Mouse (Mus musculus): Measurements from ENCODE around the gene Cryz.

The Cryz gene

DNA sequence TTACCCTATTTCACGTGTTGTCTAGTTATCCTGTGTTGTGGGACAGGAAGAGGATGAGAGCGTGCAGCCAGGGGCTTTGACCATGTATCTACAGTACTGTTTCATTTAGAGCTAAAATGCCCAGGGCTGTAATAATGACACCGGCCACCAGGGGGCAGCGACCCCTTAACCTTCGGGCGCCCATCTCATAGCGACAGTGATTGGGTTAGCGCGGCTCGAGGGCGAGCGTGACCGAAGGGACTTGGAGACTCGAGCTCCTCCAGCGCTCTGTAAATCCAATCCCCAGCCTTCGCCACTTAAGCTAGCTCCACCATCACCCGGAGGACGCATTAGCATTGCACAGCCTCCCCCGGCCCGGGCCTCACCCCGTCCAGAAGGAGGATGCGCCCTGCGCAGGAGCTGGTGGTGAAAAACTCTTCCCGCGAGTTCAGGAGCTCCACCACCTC is at the start of gene Cryz:
Cryz (plus strand) TSS at position 224 of the 446 bp plus-strand sequence.
- peak; percentile 87 for DNase-seq (ENCODE audit: low read depth, low spot score)

- DNase-seq (ENCODE audit: low read depth, low spot score): no peak
Measured at GRCm38 (mm10) chr3:154547549-154548426, 48.7 kb upstream of the Cryz start.

DNA sequence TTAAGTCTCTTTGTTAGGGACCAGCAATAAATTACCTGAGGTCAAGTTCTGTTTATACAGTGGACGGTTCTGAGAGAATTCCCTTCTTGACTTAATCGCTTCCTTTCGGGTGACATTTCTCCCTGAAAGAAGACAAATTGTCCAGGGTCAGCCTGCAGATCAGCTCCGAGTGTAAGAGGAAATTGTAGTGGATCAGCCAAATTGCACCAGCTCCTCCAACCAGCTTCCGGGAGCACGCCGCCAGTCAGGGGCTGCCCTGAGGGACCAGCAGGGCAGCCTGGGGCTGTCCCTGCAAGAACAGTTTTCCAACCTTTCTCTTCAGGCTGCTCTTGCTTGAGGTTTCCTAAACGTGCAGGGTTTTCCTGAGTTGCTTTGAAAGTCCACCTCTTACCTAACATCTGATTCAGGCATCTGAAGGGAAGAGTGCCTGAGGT is 47.6 kb upstream of the Cryz start:
- DNase-seq (ENCODE audit: low read depth, low spot score): no peak

- no peak for DNase-seq (ENCODE audit: low read depth, low spot score)
Measured at GRCm38 (mm10) chr3:154550326-154551034, 46.0 kb upstream of the Cryz start.

DNA sequence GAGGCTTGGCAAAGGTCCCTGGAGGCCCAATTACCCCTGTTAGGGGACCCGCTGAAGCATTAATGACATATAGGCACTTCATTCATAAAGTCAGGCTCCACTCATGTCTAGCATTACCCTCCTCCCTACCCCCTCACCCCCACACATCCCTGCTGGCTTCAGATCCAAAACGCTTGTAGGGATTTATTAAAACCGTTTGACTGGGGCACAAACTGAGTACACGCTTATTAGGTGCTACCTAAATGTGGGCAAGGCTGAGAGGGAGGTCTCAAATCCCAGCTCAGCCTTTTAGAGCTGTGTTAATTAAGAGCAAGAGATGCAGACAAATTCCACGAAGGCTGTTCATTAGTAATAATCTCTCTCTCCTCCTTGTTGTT is 45.5 kb upstream of the Cryz start:
- DNase-seq (ENCODE audit: low read depth, low spot score): no peak

DNA sequence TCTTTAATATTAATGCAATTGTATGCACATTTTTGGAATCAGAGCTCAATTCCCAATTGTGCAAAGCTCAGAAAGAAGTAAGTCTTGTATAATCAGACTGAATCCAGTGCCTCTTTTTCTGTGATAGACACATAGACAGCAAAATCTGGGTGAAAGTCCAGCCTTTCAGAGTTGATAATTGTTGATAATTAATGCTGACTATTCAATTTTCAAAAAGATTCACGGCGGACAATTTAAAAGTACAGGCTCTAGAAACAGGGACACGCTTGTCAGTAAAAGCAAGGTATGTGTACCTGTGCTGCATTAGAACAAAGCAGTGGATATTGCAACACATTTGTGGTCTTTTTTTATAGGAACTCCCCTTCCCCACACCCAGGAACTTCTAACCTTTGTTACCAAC is 34.3 kb upstream of the Cryz start:
- no peak for DNase-seq (ENCODE audit: low read depth, low spot score)

GRCm38 (mm10) chr3:154565437-154565836 is 31.1 kb upstream of the Cryz start:
- DNase-seq (ENCODE audit: low read depth, low spot score): no peak

DNA sequence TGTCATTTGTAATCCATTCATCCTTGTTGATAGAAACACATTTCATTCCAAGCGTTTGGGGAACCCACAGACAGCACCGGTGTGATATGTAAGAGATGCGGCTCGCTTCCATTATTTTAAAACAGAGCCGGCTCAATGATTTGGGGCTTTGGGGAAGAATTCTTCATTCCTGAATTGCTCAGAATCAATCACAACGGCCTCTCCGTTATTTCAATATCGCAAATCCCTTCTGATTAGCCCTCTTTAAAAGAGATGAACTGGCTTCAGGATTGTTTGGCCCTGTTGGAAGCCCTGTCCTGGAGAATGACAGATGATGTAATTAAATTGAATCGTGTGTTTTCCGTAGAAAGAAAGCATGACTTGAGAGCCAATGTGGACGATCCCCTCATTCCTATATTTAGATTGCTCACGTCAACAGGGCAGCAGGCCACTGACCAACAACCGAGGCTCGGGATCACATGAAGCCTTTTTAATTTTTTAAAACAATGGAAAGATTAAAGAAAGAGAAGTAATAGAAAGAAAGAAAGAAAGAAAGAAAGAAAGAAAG is 26.4 kb upstream of the Cryz start:
- no peak for DNase-seq (ENCODE audit: low read depth, low spot score)

DNA sequence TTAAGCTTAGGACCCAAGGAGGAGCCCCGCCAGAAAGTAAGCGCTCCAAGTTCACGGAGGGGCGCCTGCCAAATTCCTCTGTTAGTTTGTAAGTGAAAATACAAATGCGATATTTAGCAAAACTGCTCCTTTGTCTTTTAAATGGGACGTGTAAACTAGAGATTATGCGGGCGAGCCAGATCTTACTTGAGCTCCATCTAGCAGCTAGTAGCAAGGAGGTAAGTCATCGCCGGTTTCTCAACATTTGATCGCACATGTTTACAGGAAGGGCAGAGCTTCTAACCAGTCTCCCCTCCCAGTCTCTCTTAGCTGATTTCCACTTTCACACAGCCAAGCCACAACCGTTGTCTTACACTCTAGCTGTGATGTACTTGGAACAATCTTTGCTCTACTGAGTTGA is 25.7 kb upstream of the Cryz start:
- DNase-seq (ENCODE audit: low read depth, low spot score): no peak

- peak; percentile 72 for DNase-seq (ENCODE audit: low read depth, low spot score)
Measured at GRCm38 (mm10) chr3:154572341-154572972, 24.1 kb upstream of the Cryz start.

- no peak for DNase-seq (ENCODE audit: low read depth, low spot score)
Measured at GRCm38 (mm10) chr3:154573666-154574065, 22.8 kb upstream of the Cryz start.

- DNase-seq (ENCODE audit: low read depth, low spot score): no peak
Measured at GRCm38 (mm10) chr3:154577895-154578294, 18.6 kb upstream of the Cryz start.

GRCm38 (mm10) chr3:154584351-154584750 is 12.2 kb upstream of the Cryz start:
- no peak for DNase-seq (ENCODE audit: low read depth, low spot score)

- DNase-seq (ENCODE audit: low read depth, low spot score): no peak
Measured at GRCm38 (mm10) chr3:154590971-154591370, 5.5 kb upstream of the Cryz start.

- no peak for DNase-seq (ENCODE audit: low read depth, low spot score)
Measured at GRCm38 (mm10) chr3:154591621-154592020, 4.9 kb upstream of the Cryz start.

- no peak for DNase-seq (ENCODE audit: low read depth, low spot score)
Measured at GRCm38 (mm10) chr3:154593596-154593995, 2.9 kb upstream of the Cryz start.

GRCm38 (mm10) chr3:154594156-154594555 is 2.4 kb upstream of the Cryz start:
- no peak for DNase-seq (ENCODE audit: low read depth, low spot score)

DNA sequence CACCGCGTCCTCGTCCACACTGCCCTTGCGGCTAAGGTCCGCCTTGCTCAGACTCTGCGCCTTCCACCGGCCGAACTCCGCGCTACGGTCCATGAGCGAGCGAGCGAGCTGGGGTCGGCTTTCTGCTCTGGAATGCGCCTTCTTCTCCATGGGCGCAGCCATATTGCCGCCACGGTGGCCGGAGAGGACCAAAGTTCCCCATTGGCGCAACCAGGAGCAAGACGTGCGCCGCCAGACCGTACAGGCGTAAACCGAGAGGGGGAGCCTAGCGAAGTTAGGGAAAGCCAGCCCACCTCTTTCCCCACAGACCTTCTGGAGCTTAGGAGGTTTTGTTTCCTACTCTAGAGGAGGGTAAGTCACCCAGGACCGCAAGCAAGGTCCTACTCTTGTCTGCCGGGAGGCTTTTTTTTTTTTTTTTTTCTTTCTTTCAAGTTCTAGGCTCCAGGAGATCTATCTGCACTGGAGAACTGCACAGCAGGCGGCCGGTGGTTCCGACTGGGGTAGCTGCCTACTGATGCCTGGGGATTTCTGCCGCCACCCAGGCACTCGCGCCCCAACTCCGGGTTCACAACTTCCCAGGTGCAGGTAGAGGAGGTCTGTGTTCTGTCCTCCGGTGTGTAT is 533 bp downstream of the Cryz start, which contains the start of gene Tyw3:
Tyw3 (minus strand) TSS at position 171 of the 621 bp plus-strand sequence.
- DNase-seq (ENCODE audit: low read depth, low spot score): peak; percentile 95

- no peak for DNase-seq (ENCODE audit: low read depth, low spot score)
Measured at GRCm38 (mm10) chr3:154597561-154597960, 1.1 kb downstream of the Cryz start.

GRCm38 (mm10) chr3:154602141-154602540 is 5.6 kb downstream of the Cryz start:
- no peak for DNase-seq (ENCODE audit: low read depth, low spot score)

DNA sequence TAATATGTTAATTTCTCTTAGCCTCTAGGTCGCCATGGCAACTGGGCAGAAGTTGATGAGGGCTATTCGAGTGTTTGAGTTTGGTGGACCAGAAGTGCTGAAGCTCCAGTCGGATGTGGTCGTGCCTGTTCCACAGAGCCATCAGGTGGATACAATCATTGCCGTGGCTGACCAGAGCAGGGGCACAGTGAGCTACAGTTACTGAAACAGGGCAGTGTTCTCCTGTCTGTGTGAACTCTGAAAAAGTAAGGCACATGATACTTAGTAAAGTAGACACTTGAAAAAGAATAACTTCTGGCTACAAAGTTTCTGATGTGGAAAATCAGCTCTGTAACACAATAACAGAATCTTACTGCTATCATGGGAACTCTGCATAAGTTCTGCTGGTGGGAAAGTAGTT is 8.4 kb downstream of the Cryz start:
- DNase-seq (ENCODE audit: low read depth, low spot score): no peak
